Mouse (Mus musculus) layer of hippocampus, adult 8-10 months (tissue): ENCODE measurements around the gene Syt6. TPM values are rescaled to one million over a fixed set of nuclear protein-coding genes. Genes with fewer than 3 reads are reported as not detected.

ENCODE experiments used
- DNase-seq, 2 experiments: peaks; one replicate each; pipeline ENCODE4 v3.0.0; 2022; ENCODE audit warnings: low spot score in 2 of 2
- total RNA-seq, 4 experiments: library from RNA; stranded (reverse); gene quantifications; 2 replicates each; pipeline ENCODE4 v1.2.4; 2022

Gene Syt6
- total RNA-seq = 1 to 10 TPM; 5.9 to 7.6 (median 6.6) TPM

GRCm38 (mm10) chr3:103575156-103575892 is at the start of gene Syt6:
Gene Syt6, plus strand, starts transcription at chr3:103575231.
- no peak for DNase-seq

DNA sequence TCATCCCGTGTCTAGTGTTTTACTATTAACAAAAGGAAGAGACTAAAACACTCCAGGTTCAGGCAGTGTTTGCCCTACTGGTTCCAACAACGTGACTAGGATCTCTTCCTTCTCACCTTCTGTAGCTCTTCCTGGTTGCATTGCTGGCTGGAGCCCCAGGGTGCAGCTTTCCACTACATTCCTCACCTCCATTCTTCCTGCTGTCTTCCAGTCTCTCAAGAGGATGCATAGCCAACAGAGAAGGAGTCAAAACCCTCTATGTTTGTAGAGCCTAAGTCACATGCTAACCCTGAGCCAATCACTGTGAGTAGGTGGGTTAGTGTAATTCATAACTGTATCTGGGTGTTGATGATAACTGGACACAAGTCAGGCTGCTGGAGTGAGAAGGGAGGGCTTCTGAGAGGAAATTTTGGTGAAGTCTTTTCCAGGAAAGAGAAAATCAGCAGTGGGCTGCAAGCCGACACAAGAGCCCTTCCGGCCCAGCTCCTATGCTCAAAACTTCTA is 48.8 kb upstream of the Syt6 start:
- DNase-seq = no peak

- DNase-seq = no peak
Observed at GRCm38 (mm10) chr3:103526864-103527263, 48.2 kb upstream of the Syt6 start.

DNA sequence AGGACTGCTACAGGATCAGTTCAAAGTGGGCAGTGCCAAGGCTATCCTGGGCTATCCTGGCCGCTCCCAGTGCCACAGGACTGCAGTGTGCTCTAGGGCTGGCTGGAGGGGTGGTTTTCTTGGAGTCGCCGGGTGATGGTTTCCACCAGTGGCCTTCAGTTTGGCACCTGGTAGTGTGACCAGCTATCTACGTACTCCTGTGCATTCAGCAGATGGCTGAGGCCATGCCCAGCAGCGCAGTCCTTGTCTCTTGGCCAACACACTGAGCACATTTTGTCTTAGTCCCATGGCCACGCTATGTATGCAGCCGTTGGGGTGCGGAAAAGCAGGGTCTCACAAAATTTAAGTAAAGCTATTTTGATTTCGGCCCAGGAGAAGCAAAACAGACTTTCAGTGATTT is 41.0 kb upstream of the Syt6 start:
- DNase-seq = no peak

- no peak for DNase-seq
Observed at GRCm38 (mm10) chr3:103535207-103535606, 39.8 kb upstream of the Syt6 start.

GRCm38 (mm10) chr3:103539148-103539547 is 35.9 kb upstream of the Syt6 start:
- no peak for DNase-seq

DNA sequence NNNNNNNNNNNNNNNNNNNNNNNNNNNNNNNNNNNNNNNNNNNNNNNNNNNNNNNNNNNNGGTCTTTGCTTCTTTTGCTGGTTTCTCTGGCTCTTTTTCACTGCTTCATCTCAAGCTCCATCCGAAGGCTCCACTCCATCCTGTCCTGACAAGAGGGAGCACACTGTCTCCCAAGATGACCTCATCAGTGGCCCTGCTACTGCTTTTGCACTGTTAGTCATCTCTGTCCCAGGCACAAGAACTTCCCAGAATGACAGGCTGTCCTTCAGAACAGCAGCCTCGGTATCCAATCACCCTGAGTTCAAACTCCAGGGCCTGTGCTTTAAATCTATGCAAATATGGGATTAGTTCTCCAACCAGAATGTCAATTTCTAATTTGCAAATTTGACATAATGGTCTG is 28.9 kb upstream of the Syt6 start:
- no peak for DNase-seq

GRCm38 (mm10) chr3:103546626-103547025 is 28.4 kb upstream of the Syt6 start:
- DNase-seq = no peak

DNA sequence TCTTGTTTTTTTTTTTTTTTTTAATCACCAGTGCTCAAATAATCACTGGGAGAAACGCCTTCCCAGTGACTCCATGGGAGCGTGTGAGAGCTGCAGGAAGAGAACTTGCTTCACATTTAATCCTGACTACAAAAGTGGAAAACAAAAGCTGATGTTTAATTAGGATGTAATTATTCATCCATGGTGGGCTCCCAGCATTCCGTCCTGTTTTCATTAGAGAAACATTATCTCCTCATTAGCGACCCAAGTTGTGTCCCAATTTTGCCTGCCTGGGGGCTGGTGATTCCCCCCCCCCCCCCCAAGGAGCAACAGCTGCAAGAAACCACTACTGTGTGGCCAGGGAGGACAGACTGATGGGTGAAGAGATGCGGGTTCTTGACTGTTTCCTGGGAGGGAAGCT is 24.8 kb upstream of the Syt6 start:
- no peak for DNase-seq

DNA sequence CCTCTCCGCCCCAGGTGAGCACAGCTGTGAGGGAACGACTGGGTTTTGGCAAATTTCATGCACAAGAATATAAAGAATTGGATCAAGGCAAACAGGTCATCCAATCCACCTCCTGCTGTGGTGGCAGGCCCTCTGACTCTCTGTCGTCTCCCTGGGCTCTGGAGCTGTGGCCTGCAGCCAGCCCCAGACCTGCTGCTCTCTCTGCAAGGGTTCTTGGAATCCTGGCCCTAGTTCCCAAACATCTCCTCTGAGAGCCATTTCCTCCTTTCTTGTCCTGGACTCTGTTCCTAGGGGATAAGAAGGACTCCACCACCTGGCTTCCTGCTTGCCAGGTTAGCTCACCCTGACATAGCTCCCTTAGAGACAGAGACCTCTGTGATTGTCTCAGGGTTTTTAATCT is 7.8 kb upstream of the Syt6 start:
- no peak for DNase-seq

GRCm38 (mm10) chr3:103572526-103572925 is 2.5 kb upstream of the Syt6 start:
- no peak for DNase-seq

DNA sequence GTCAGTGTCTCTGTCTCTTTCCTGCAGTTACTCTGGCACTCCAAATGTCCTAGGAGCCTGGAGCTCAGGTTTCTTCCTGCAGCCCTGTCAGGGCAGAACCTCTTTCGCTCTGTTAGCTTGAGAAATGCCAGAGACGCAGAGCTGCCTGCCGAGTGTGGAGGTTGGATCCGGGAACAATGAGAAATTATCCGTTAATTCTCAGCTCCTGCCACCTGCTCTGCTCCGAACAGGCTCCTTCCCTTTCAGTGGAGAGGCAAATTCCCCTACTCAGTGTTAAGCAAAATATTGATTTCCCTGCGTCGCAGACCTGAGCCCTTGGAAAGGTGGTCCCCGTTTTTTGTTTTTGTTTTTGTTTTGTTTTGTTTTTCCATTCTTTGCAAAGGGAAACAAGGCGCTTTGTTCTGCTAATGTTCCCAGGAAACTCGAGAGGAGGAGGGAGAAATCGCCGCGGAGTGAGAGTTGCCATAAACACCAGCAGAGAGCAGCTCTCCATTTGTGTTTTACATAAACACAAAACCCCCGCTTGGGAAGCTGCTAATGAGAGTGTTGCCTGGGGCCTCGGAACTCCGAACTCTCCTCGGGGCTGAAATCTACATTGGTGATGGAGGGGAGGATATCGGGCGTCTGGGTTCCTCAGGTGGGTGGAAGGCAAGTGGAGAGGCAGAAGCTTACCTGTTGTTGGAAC is 1.8 kb upstream of the Syt6 start:
- DNase-seq = no peak

DNA sequence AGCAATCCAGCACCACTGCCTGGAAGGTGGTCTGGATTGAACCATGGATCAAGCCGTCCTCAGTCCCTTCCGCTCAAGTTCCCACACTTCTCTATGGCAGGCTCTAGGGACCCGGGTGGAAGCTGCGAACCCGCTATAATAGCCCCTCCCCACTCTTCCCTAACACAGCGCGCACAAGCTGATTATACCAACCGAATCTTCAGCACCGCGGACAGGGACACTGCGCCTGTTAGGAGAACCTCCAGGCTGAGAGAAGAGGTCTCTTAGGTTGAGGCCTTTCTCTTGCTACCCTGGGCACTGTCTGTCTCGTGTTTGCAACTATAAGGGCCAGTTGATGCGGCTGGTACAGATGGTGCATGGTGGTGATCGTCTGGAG is 1.3 kb upstream of the Syt6 start:
- no peak for DNase-seq

DNA sequence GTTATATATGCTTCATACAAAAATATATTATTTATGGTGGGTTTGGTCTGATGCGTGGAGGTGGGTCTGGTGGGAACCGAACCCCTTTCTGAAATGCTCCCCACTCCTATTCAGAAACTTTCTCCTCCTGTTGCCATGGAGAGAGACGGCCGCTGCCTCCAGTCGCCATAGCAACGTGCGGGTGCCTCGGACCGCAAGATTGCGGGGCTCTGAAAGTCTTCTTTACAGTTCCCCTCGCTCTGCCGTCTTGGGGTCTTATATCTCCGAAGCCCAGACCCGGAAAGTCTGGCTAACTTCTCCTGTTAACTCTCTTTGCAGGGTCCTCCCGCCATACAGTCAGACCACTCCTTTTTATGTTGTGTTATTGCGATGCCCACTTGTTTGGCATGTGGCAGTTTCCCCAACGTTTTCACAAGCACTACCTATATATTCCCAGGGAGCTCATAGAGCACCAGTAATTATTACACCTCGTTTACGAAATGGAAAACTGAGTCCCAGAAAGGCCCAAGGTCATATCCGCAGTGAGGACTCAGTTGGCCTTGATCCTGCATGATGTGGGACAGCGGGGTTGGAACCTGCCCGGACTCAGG is 370 bp upstream of the Syt6 start:
- DNase-seq = no peak

DNA sequence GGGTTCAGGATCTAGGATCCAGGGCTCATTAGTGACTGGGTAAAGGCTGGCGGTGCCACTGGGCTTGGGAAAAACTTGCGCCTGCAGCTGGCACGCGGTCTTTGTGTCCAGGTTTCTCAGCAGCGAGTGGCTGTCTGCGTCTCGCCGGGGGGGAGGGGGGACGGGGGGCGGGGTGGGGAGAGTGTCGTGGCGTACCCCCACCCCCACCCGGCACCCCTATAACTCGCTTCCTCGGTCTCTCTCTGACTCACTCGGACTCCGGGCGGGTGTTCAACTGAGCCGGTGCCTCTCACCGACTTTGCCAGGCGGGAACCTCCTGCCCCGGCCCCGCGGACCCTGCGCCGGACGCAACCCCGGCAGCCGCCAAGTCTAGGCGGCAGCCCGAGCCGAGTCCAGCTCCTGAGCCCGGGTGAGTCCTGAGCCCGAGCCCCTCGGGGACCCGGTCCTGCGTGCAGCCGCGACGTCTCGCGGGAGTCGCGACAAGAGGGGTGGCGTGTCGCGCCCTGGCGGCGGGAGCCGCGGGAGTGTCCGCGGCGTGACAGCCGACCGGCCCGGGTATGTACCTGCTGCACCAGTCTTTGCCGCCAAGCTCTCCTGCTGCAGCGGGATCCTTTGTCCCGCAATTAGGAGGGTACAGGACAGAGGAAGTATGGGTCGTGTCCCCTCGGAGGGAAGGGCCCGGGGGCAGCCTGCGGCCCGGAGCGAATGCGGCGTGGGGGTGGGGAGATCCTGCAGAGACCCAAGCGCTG is 1.0 kb downstream of the Syt6 start:
- no peak for DNase-seq

- peak; percentile 32 to 51 for DNase-seq
Observed at GRCm38 (mm10) chr3:103587136-103587535, 12.1 kb downstream of the Syt6 start.

GRCm38 (mm10) chr3:103587672-103588071 is 12.6 kb downstream of the Syt6 start:
- DNase-seq = no peak

- no peak for DNase-seq
Observed at GRCm38 (mm10) chr3:103589636-103590035, 14.6 kb downstream of the Syt6 start.

DNA sequence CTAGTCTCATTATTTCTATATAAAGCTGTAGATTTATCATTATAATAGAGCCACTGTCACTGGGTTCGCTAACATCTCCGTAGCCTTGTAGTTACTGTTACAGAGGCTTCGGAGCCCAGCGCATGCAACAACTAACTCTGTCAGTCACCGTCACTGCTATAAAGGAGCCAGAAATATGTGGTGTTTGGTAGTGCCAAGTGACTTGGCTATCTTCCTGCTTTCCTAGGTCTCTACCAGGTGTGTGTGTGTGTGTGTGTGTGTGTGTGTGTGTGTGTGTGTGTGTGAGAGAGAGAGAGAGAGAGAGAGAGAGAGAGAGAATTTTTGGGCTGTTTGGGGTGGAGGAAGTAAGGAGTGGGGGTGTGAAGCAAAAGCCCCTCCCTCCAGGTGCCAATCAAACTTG is 17.6 kb downstream of the Syt6 start:
- DNase-seq = no peak

DNA sequence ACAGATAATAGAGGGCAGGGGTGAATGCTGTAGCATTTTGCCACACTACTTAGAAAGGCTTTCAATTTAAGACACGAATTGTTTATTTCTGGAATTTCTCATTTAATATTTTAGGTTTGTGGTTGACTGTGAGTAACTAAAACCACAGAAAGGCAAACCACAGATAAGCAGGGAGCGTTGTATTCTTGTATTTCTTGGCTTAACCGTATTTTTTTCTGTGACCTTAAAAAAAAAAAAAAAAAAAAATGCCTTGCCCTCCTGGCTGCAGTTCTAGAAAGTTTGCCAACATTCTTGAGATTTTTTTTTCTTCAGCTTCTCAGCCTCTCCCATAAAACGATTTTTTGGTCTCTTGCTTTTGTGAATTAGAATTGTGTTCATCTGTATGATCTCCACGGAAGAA is 18.6 kb downstream of the Syt6 start:
- no peak for DNase-seq

GRCm38 (mm10) chr3:103595271-103595810 is 20.3 kb downstream of the Syt6 start:
- DNase-seq = no peak

GRCm38 (mm10) chr3:103597586-103597985 is 22.6 kb downstream of the Syt6 start:
- no peak for DNase-seq
